Mouse (Mus musculus): ENCODE data around the gene Hdac11. TPM values are rescaled to one million over a fixed set of nuclear protein-coding genes. Genes with fewer than 3 reads are reported as not detected.
"Not testable (repeated sequence)": the region's sequence is repeated elsewhere in the genome, so short reads cannot be mapped to it uniquely, and the experiment has no call there.

Gene Hdac11
- polyA plus RNA-seq, 1 experiment from 2014 or later: 30.6 TPM

DNA sequence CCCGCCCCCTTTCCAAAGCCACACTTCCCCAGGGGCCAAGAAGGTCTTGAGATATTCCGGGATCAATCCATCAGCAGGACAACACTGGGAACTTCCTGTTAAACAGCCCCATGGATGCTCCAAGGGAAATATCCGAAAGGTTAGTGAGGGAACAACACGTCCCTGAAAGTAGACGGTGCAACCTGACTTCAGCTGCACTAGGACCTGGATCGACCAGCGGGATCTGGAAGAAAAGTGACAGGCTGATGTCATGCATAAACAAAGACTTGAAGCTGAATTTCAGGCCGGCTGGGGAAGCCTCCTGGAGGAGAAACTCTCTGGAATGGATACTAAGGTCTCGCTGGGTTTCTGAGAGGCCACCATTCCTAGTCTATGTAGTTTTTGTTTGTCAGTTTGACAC, 39.3 kb upstream of the Hdac11 start:
- peak overlapping the region; percentile 65 for H3K4me3 ChIP-seq
- H3K27me3 ChIP-seq: no peaks in the 10 kb centered on the region
- peak; percentile 37 for ATAC-seq (ENCODE audit: low read depth)
- peaks cover 35% of the 10 kb centered on the region for H3K4me1 ChIP-seq (replicated peaks)
- no peaks in the 10 kb centered on the region for H3K36me3 ChIP-seq
- H3K4me2 ChIP-seq: peak overlapping the region; percentile 85
- H3K27ac ChIP-seq (replicated peaks): peak overlapping the region; percentile 90
- peak overlapping the region; percentile 83 for H3K9ac ChIP-seq
- H3K9me3 ChIP-seq: 0 out of 2 replicates have a peak, but pooled peaks cover 6% of the 10 kb centered on the region
- 4% methylated on average over 9 of the region's 9 CpGs for WGBS

DNA sequence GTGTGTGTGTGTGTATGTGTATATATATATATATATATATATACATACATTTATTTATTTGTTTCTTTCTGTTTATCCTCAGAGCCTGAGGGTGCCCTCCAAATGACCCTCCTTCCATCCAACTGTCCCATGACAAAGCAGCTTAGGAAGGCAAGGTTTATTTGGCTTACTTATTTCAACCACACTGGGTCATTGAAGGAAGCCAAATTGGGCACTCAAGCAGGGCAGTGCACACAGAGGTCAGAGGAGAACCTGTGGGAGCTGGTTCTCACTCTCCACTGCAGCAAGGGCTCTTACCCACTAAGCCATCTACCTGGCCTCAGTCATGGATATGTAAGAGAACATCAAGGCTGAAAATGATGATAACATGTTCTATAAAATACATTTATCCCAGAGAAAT, 37.9 kb upstream of the Hdac11 start:
- no peaks in the 10 kb centered on the region for H3K27me3 ChIP-seq
- no peak overlapping the region for H3K4me2 ChIP-seq
- H3K9me3 ChIP-seq: 0 out of 2 replicates have a peak, but pooled peaks cover 6% of the 10 kb centered on the region
- H3K4me3 ChIP-seq: no peak overlapping the region
- no peaks in the 10 kb centered on the region for H3K36me3 ChIP-seq
- ATAC-seq (ENCODE audit: low read depth): no peak
- H3K9ac ChIP-seq: no peak overlapping the region
- H3K4me1 ChIP-seq (replicated peaks): peaks cover 35% of the 10 kb centered on the region
- no peak overlapping the region for H3K27ac ChIP-seq (replicated peaks)

DNA sequence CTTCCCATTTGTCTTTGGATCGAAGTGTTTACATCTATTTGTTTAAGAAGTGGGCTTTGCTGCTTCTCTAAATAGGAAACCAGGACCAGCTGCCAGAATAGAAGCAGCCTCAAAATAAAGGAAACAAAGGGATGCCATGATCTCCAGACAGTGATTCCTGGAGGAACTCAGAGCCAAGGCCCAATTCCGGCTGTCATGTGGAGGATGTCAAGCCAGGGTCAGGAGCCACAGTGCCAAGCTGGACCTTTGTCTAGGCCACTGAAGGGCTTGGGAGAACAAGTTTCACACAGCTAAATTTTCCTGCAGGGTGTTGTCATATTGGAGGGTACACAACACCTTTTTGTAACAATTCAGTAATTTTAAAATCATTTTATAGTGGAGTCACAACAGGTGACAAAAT, 36.3 kb upstream of the Hdac11 start:
- H3K9ac ChIP-seq: no peak overlapping the region
- 82% methylated on average over 2 of the region's 2 CpGs for WGBS
- ATAC-seq (ENCODE audit: low read depth): no peak
- no peaks in the 10 kb centered on the region for H3K36me3 ChIP-seq
- H3K4me2 ChIP-seq: no peak overlapping the region
- H3K27me3 ChIP-seq: no peaks in the 10 kb centered on the region
- no peak overlapping the region for H3K4me3 ChIP-seq
- H3K9me3 ChIP-seq: 0 out of 2 replicates have a peak, but pooled peaks cover 6% of the 10 kb centered on the region
- no peak overlapping the region for H3K27ac ChIP-seq (replicated peaks)
- H3K4me1 ChIP-seq (replicated peaks): peaks cover 28% of the 10 kb centered on the region

DNA sequence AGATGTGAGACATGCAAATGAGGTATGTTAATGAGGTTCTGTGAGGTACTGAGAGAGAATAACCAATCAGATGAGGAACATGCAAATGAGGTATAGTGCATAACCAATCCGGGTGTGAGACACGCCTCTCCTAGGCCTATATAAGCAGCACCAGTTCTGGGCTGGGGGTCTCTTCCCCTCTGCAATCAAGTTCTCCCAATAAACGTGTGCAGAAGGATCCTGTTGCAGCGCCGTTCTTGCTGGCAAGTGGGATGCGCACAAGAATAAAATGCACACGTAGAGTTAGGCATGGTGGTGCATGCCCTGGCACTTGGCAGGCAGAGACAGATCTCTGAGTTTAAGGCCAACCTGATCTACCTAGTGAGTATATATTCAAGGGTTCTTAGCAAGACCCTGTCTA, 35.4 kb upstream of the Hdac11 start:
- not testable (repeated sequence) for ATAC-seq (ENCODE audit: low read depth); H3K36me3 ChIP-seq; H3K4me2 ChIP-seq; H3K27ac ChIP-seq (replicated peaks); H3K27me3 ChIP-seq; H3K4me3 ChIP-seq; H3K9ac ChIP-seq; H3K9me3 ChIP-seq
- H3K4me1 ChIP-seq (replicated peaks): peaks cover 19% of the 10 kb centered on the region
- 91% methylated on average over 7 of the region's 7 CpGs for WGBS

DNA sequence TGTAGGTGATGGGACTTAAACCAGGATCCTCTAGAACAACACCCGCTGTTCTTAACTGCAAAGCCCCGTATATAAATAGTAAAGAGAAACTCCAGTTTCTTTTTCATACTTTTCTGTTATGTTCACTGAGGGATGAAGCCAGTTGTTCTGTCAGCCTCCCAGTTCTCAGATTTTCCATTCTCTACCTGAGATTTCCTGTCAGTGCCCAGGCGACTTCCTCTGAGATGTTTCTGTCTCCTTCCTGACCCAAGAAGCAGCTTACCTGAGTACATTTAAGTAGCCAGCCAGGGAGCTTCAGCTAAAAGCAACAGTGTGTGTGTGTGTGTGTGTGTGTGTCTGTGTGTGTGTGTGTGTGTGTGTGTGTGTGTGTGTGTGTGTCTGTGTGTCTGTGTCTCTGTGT, 33.0 kb upstream of the Hdac11 start:
- Histone ChIP-seq H3K4me3 (no peak overlapping the region), H3K4me1 (replicated peaks) (0 out of 2 replicates have a peak, but pooled peaks cover 5% of the 10 kb centered on the region), H3K9me3 (0 out of 2 replicates have a peak, but pooled peaks cover 6% of the 10 kb centered on the region), H3K9ac (no peak overlapping the region), H3K27me3 (no peaks in the 10 kb centered on the region), H3K27ac (replicated peaks) (no peak overlapping the region), H3K4me2 (no peak overlapping the region), H3K36me3 (no peaks in the 10 kb centered on the region)
- 89% methylated on average over 3 of the region's 3 CpGs for WGBS
- ATAC-seq (ENCODE audit: low read depth): no peak

DNA sequence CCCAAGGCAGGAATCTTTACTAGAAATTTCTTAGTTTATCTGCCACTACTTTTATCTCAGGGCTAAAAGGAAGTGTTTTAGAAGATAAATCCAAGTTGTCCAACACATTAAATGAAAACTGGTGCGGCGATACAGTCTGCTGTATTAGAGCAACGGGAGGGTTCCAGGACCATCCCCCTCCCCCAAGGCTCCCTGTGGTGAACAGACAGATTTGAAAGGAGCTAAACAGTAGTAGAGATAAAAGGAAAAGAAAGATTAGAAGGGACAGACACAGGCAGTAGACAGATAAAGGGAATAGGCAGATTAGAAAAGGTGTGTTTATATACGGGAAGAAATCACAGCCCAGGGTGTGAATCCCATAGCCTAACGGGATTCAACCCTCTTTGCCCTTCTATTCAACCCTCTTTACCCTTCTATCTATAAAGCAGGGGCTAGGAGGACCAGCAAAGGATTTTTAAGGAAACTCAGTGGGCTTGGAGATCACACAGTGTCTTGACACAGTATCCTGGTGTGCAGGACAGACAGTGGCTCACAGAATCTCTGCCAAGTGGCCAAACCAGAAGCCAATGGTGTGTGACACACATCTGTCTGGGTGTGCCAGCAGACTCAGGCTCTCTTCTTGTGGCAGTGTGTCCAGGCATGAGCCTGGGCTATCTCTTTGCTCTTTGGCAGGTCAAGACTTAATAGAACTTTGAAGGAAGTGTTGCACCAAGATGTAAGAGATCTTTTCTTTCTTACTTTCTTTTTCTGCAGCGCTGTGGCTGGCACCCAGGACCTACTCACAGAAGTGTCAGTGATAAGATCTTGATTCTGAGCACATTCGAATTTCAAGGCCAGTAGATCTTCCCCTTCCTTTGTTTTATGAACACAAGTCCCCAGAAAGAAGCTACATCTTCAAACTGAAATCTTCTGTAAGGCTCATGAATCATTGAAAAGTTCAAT, 31.9 kb upstream of the Hdac11 start:
- no peak overlapping the region for H3K4me2 ChIP-seq
- 0 out of 2 replicates have a peak, but pooled peaks cover 6% of the 10 kb centered on the region for H3K9me3 ChIP-seq
- H3K27ac ChIP-seq (replicated peaks): no peak overlapping the region
- H3K4me3 ChIP-seq: no peak overlapping the region
- ATAC-seq (ENCODE audit: low read depth): no peak
- H3K36me3 ChIP-seq: no peaks in the 10 kb centered on the region
- WGBS: 55% methylated on average over 7 of the region's 7 CpGs
- H3K9ac ChIP-seq: no peak overlapping the region
- H3K27me3 ChIP-seq: no peaks in the 10 kb centered on the region
- H3K4me1 ChIP-seq (replicated peaks): 0 out of 2 replicates have a peak, but pooled peaks cover 5% of the 10 kb centered on the region

DNA sequence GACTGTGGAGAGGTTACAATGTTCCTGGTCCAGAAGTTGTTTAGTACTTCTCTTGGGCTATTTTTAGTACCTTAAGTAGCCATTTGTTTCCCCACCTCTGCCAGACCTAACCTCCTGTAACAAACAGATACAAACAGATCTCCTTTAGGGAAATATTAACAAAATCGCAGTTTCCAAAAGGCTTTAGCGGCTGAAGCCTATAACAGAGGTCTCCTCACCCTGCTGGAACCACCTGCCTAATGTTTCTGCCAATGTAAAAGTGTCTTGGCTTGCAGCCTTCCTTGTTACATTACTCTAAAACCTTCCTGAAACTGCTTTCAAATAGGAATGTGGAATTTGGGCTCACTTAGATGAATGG, 31.3 kb upstream of the Hdac11 start:
- no peak overlapping the region for H3K4me2 ChIP-seq
- no peak overlapping the region for H3K4me3 ChIP-seq
- H3K36me3 ChIP-seq: no peaks in the 10 kb centered on the region
- H3K27ac ChIP-seq (replicated peaks): no peak overlapping the region
- H3K27me3 ChIP-seq: no peaks in the 10 kb centered on the region
- WGBS: 92% methylated on average over 2 of the region's 2 CpGs
- H3K9ac ChIP-seq: no peak overlapping the region
- 0 out of 2 replicates have a peak, but pooled peaks cover 6% of the 10 kb centered on the region for H3K9me3 ChIP-seq
- no peak for ATAC-seq (ENCODE audit: low read depth)
- H3K4me1 ChIP-seq (replicated peaks): 0 out of 2 replicates have a peak, but pooled peaks cover 5% of the 10 kb centered on the region

DNA sequence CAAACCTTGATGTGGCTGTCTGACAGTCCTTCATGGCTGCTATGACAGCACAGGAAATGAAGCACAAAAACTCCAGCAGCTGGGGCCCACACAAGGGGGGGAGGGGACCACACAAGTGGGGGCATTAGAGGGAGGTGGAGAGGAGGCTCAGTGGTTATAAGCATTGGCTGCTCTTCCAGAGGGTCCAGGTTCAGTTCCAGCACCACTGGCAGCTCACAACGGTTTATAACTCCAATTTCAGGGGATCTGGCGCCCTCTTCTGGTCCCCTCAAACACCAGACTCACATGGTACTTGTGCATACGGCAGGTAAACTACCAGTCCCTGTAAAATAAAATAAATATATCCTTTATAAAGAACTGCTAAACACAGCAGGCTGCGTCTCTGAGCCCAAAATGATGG, 27.5 kb upstream of the Hdac11 start:
- ATAC-seq (ENCODE audit: low read depth): no peak
- H3K4me3 ChIP-seq: no peak overlapping the region
- no peaks in the 10 kb centered on the region for H3K27me3 ChIP-seq
- no peak overlapping the region for H3K27ac ChIP-seq (replicated peaks)
- WGBS: 49% methylated on average over 4 of the region's 4 CpGs
- no peak overlapping the region for H3K9ac ChIP-seq
- no peak overlapping the region for H3K4me2 ChIP-seq
- no peaks in the 10 kb centered on the region for H3K9me3 ChIP-seq
- H3K4me1 ChIP-seq (replicated peaks): 0 out of 2 replicates have a peak, but pooled peaks cover 5% of the 10 kb centered on the region
- H3K36me3 ChIP-seq: no peaks in the 10 kb centered on the region

DNA sequence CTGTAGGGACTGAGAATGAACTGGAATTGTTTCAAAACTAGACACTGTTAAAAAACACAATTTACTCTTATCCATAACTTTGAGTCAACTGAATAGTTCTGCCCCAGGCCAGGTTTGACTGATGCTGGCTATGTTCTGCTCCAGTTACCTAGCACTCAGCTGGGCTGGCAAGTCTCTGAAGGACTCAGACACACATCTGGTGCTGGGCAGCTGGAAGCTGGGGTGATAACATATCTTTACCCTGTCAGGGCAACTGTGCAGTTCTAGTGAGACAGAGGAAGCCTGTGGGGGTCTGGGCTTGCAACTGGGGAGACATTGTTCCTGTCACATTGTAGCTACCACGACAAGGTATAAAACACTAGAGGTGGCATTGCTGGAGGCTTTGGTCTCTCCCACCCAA, 25.6 kb upstream of the Hdac11 start:
- H3K36me3 ChIP-seq: no peaks in the 10 kb centered on the region
- no peaks in the 10 kb centered on the region for H3K4me1 ChIP-seq (replicated peaks)
- no peak overlapping the region for H3K9ac ChIP-seq
- ATAC-seq (ENCODE audit: low read depth): no peak
- H3K27ac ChIP-seq (replicated peaks): no peak overlapping the region
- H3K27me3 ChIP-seq: no peaks in the 10 kb centered on the region
- H3K4me3 ChIP-seq: no peak overlapping the region
- H3K4me2 ChIP-seq: no peak overlapping the region
- 74% methylated on average over 1 of the region's 1 CpGs for WGBS
- H3K9me3 ChIP-seq: no peaks in the 10 kb centered on the region

DNA sequence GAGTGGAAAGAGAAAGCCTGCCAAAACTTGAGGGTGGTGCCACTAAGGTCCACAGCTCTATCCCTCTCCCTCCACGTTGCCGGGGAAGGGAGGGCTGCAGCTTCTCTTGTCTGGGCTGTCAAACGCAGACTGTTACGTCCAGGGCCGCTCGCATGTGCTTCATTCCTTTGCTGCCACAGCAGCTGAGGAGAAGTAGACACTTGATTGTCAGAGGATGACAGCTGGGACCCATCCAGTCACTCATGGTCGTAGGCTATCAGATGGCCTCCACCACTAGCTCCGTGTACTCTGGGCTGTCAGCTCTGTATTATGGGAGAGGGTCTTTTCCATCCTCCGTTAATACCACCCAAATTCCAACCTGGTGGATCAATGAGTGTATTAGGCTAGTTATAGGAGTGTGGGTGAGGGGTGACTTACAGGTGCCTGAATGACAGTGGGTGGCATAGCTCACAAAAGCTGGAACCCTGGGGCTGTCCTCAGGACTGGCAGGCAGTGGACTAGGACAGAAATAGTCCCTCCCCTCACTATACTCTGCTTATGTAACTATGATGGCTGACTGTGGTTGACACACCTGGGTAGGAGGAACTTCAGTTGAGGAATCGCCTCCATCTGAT, 19.0 kb upstream of the Hdac11 start:
- no peak for ATAC-seq (ENCODE audit: low read depth)
- Histone ChIP-seq H3K4me3 (no peak overlapping the region), H3K9me3 (no peaks in the 10 kb centered on the region), H3K9ac (no peak overlapping the region), H3K36me3 (no peaks in the 10 kb centered on the region), H3K27ac (replicated peaks) (no peak overlapping the region), H3K27me3 (no peaks in the 10 kb centered on the region), H3K4me2 (no peak overlapping the region), H3K4me1 (replicated peaks) (no peaks in the 10 kb centered on the region)
- WGBS: 79% methylated on average over 10 of the region's 10 CpGs

DNA sequence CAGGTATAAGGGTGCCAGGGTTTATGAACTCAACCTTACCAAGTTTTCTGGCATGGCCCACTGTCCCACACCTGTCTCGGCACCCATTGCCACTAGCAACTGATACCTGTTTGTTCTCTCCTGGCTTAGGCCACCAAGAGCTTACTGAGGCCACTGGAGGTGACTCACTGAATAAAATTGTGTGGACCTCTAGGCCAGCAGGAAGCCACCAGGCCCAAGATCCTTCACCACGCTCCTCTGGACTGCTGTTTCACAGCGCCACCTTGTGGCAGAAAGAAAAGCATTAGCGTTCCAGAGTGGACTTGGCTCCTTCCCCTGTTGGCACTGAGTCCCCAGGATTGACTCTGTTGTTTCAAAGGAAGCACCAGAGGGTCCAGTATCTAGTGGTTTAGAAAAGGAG, 16.6 kb upstream of the Hdac11 start:
- Histone ChIP-seq H3K36me3 (no peaks in the 10 kb centered on the region), H3K4me2 (no peak overlapping the region), H3K27ac (replicated peaks) (no peak overlapping the region), H3K27me3 (no peaks in the 10 kb centered on the region), H3K4me1 (replicated peaks) (0 out of 2 replicates have a peak, but pooled peaks cover 3% of the 10 kb centered on the region), H3K9ac (no peak overlapping the region), H3K9me3 (no peaks in the 10 kb centered on the region), H3K4me3 (no peak overlapping the region)
- WGBS: 31% methylated on average over 4 of the region's 4 CpGs
- no peak for ATAC-seq (ENCODE audit: low read depth)

DNA sequence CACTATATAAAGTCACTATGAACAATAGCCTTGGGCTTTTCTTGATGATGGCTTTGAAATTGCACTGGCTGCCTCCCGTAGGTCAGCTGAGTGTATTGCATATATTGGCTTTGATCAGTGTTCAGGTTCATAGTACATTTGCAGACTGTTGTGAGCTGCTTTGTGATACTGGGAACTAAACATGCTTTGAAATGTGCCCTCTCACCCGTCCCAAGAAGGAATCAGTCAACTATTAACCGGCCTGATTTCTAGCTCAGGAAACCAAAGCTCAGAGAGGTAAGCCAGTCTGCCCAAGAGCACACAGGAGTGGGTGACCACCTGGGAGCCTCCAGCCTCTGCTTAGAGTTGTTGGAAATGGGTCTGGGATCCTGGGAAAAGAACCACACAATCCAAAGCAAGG, 11.4 kb upstream of the Hdac11 start:
- Histone ChIP-seq H3K36me3 (no peaks in the 10 kb centered on the region), H3K9me3 (no peaks in the 10 kb centered on the region), H3K4me1 (replicated peaks) (peaks cover 45% of the 10 kb centered on the region), H3K9ac (no peak overlapping the region), H3K27ac (replicated peaks) (peak overlapping the region; percentile 93), H3K27me3 (no peaks in the 10 kb centered on the region), H3K4me3 (no peak overlapping the region), H3K4me2 (no peak overlapping the region)
- 78% methylated on average over 3 of the region's 3 CpGs for whole genome bisulfite sequencing
- ATAC-seq (ENCODE audit: low read depth): no peak
